Mouse (Mus musculus): ENCODE measurements around the gene Gm10065.
"Not testable (repeated sequence)": the region's sequence is repeated elsewhere in the genome, so short reads cannot be mapped to it uniquely, and the experiment has no call there.

The Gm10065 gene

DNA sequence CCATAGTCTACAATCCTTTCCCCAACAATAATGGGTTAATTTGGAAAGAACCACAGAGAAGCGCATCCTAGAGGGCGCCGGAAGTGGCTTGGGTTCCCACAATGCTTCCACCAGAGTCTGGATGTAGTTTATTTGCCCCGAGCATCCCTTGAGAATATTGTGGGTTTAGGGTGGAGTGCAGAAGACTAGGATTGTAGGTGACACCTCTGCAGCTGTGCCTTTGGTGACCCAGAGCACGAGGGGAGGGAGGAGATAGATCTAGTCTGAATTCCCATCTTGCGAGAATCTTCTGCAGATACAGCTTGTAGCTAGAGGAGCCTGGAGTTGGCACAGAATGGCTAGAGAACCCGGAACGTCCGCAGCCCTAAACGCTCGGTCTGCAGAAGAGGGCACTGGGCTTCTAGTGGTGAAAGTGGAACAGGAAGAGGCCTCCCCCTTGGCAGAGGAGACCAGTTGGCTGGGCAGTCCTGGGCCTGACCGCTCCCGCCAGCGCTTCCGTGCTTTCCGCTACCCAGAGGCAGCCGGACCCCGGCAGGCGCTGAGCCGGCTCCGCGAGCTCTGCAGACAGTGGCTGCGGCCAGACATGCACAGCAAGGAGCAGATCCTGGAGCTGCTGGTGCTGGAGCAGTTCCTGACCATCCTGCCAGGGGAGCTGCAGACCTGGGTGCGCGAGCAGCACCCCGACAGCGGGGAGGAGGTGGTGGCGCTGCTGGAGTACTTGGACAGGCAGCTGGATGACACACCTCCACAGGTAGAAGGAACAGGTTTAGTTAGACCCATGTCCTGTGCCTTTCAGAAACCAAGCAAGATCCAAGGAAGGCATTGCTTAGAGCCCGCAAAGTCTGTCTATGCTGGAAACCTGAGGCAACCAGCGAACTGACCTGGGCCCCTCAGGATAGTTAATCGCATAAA, at the start of gene Gm10065, which contains the start of gene Zkscan4:
Gene Gm10065, minus strand, starts transcription at position 683 of the 912 bp plus-strand sequence.
Gene Zkscan4, plus strand, starts transcription at position 149 of the 912 bp plus-strand sequence.
- in situ Hi-C loops (cut with MboI; ENCODE audit: low sequenced_read_pairs) = not testable (repeated sequence)

DNA sequence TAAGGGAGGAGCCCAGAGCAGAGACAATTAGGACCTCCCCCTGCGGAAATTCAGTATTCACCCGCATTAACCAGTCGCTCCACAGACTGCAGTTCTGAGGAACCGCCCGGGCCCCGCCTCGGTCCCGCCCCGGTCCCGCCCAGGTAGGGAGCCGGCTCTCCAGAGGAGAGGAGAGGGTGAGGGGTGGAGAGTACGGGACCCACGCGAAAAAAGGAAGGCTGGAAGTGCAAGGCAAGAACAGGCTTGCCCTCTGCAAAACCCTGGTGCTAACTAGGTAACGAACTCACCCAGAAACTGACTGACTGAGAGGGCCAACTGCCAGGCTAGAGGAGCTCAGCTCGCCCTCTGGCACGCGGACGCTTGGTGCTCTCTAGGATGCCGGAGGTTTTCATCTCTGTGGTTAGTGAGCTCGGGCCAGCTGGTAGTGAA, 27.0 kb upstream of the Gm10065 start:
- in situ Hi-C loops (cut with MboI; ENCODE audit: low sequenced_read_pairs) = no loop called here

DNA sequence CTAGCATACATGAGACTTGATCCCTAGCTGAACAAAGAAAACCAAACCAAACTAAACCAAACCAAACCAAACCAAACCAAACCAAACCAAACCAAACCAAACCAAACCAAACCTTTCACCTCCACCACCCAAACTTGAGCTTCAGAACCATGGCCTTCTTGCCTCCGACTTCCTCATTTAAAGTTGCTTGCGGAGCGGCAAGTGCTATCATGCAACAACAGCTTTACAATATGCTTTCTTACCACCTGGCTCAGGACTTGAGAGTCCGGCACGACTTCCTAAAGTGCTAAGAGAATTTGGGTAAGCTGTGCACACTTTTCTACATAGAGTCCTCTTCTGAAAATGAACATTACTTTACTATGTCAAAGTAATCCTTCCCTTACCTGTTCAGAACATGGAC, 23.1 kb upstream of the Gm10065 start:
- in situ Hi-C loops (cut with MboI; ENCODE audit: low sequenced_read_pairs) = no loop called here

DNA sequence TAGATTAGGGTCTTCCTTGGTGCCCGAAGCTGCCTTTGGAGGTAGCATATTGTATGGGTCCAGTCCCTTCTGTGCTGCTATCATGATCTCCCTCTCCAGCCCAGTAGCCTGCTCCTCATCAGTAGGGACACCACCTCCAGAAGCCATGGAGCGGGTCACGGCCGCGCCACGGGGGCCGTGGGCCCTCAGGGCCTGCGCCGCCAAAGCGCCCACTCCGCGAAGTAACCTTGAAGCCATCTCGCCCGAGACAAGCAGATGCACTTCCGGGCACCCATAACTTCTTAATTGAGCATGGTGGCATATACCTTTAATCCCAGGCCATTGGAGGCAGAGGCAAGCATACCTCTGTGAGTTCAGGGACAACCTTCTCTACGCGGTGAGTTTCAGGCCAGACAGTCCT, 21.9 kb upstream of the Gm10065 start, which contains the start of gene Gm11273:
Gene Gm11273, minus strand, starts transcription at position 237 of the 400 bp plus-strand sequence.
- in situ Hi-C loops (cut with MboI; ENCODE audit: low sequenced_read_pairs) = not testable (repeated sequence)

DNA sequence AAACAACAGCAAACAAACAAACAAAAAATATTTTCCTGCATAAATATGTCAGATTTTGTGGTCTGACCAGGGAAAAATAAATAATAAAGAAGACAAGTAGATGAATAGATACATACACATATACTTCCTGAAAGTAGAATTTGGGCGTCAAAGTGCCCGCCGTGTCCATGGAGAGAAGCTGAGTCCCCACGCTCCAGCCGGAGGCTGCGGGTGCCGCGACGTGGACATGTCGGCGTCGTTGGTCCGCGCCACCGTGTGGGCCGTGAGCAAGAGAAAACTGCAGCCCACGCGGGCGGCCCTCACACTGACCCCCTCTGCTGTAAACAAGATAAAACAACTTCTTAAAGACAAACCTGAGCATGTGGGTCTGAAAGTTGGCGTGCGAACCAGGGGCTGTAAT, 15.8 kb upstream of the Gm10065 start, which contains the start of gene AK157302:
Gene AK157302, plus strand, starts transcription at position 144 of the 400 bp plus-strand sequence.
- in situ Hi-C loops (cut with MboI; ENCODE audit: low sequenced_read_pairs) = no loop called here

DNA sequence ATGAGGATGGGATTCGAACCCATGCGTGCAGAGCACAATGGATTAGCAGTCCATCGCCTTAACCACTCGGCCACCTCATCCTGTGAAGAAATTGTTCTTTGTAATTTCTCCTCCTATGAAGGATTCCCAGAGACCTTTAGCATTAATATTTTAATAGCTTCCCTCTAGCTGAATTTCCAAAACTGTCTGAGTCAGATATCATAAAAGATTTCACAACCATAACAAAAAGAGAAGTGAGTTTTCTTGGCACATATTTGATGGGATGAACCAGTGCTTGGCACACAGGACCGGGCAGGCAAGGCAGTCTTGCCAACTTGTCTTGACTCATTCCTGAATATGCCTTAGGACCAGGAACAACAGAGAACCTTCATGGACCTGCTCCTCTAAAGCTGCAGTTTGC, 13.6 kb upstream of the Gm10065 start:
- in situ Hi-C loops (cut with MboI; ENCODE audit: low sequenced_read_pairs) = no loop called here

DNA sequence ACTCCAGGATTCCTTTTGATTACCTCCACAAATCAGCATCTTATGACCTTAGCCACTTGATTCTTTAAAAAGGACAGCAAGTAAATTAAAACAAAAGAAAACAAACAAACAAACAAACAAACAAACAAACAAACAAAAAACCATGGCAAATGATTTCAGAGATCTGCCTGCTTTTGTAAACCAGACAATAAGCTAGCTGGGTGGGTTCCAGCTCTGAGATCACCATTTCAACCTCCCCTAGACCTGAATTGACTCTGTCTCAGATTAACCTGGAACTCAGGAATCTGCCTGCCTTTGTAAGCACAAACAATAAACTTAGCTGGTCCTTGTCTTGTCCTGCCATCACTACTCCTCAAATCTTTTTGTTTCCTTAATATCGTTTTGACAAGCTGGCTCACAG, 7.6 kb upstream of the Gm10065 start:
- in situ Hi-C loops (cut with MboI; ENCODE audit: low sequenced_read_pairs) = no loop called here

DNA sequence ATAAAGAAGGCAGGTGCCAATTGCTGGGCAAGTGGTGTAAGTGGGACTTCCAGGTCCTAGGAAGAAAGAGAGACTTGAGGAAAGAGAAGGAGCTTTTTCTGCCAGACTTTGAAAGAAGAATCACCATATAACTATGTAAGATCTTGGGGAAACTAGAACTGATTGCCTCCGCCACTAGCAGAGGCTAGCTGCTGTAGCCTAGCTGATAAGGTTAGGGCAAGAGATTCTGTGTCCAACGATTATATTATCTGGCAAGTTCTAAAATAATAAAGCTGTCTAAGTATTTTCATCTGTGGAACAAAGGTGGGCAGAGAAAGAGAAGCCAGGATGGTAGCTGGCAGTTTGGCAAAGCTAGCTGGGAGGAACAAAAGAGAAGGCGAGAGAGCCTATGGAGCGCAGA, 6.8 kb downstream of the Gm10065 start:
- in situ Hi-C loops (cut with MboI; ENCODE audit: low sequenced_read_pairs) = no loop called here

DNA sequence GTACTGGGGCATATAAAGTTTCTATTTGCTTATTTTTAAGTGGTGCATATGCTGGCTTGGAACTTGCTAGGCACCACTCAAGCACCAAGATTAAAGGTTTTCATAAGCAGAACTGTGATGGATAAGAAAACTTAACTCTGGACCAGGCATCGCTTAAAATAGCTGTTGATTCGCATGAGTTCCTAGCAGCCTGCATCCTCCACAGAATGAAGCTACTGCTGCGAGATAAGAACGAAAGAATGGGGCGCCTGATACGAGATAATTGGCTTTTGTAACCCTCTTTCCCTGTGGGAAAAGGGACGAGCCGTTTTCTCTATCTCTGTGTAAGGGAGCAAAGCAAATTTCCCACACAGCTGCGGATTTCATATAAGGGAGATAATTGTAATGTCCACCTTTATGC, 10.1 kb downstream of the Gm10065 start:
- in situ Hi-C loops (cut with MboI; ENCODE audit: low sequenced_read_pairs) = no loop called here

DNA sequence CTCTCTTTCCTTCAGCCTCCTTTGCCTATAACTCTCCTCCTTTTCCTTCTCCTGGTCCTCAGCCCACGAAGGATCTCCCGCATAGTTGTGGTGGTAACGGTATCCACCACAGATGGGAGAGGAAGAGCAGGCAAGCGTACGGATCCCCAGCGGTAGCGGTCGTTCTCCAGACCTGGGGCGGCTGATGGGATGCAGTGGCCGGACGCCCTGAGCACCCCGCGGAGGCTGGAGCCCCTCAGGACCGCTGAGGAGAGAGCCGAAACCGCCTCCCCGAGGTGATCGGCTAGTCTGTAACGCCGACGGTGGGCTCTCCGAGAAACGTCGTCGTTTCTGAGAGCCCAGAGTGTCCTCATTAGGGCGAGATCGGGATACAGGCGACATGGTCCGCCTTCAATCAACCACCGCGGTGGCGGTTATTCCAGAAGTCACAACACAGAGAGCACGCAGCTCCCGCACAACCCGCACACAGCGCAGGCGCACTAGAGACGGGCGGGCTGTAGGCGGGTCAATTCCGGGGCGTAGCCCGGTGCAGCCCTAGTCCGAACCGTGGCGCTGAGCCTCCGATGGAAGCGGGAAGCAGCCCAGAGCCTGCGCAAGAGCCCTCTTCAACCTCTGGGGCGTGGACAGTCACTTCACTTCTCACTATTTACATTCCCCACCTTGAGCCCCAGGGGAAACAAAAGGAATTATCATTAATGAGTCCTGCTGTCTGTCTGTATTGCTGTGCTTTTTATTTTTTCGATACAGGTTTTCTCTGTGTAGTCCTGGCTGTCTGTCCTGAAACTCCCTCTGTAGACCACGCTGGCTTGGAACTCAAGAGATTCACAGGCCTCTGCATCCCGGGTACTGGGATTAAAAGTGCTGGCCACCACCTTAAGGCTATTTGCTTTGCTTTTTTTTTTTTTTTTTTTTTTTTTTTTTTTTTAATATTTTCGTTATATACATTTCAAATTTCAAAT, 10.9 kb downstream of the Gm10065 start, which contains the start of gene Nkapl:
Gene Nkapl, minus strand, starts transcription at position 449 of the 959 bp plus-strand sequence.
- in situ Hi-C loops (cut with MboI; ENCODE audit: low sequenced_read_pairs) = no loop called here

DNA sequence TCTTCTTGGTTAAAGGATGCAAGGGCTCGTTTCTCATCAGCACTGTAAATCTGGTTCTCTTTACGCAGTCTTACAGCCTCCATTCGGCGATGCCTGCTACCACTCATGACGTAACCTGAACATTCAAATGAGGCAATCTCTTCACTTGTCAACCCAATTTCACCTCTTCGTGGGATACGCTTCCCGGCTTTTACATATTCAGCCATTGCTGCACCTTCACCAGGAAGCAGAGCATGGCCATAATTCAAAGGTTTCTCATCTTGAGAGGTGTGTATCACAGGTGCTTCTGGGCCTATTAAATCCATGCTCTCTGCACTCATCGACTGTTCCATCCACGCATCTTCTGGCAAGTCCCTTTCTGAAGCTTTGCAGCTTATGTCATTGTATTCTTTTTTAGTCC, 11.9 kb downstream of the Gm10065 start:
- in situ Hi-C loops (cut with MboI; ENCODE audit: low sequenced_read_pairs) = no loop called here

DNA sequence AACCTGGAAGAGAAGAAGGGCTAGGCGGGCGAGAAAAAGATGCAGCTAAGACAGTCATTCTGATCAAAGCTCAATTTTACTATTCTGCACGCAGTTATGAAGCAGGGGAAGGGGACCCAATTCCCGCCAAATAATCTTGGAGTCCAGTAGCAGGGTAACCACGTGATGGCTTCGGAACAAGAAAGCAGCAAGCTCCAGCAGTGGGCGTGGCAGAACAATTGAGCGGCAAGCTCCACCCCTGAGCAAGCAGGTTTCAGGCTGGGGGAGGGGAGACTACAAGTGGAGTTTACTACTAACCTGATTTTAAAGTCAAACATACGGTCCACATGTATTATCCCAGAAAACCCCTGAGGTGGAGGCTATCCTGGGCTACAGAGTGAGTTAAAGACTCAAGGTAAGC, 16.7 kb downstream of the Gm10065 start:
- in situ Hi-C loops (cut with MboI; ENCODE audit: low sequenced_read_pairs) = not testable (repeated sequence)

DNA sequence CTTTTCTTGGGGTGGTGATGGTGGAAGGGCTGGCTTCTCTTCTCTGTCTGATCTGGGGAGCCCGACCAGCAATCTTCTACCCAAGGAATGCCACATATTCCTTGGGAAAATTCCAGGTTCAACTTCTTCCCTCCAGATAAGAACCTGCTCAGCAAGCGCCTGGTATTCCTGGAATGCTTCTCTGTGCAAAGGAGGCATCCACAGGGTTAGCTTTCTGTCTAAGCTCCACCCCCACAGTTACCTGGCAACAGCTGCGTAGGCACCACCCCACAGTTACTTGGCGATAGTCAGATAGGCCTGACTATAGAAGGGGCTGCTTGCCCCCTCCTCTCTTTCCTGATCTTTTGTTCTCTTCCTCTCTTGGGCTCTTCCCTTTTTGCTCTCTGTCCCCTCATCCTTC, 22.9 kb downstream of the Gm10065 start:
- in situ Hi-C loops (cut with MboI; ENCODE audit: low sequenced_read_pairs) = no loop called here

DNA sequence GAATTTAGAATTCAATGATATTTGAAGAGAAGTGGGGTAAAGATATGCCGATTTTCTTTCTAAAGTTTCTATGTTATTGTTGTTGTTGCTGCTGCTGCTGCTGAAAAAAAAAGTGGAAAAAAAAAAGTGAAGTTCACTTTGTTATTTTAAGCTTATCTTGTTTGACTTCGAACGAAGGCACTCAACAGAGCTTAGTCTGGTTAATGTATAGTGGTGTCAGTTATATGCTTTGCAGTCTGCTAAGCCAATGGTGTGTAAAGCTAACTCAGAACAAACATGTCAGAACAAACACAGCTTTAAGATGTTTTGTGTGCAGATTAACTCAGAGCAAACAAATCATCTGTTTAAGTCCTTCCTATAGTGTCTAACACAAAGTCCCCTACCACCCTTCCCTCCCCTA, 25.1 kb downstream of the Gm10065 start:
- in situ Hi-C loops (cut with MboI; ENCODE audit: low sequenced_read_pairs) = no loop called here

DNA sequence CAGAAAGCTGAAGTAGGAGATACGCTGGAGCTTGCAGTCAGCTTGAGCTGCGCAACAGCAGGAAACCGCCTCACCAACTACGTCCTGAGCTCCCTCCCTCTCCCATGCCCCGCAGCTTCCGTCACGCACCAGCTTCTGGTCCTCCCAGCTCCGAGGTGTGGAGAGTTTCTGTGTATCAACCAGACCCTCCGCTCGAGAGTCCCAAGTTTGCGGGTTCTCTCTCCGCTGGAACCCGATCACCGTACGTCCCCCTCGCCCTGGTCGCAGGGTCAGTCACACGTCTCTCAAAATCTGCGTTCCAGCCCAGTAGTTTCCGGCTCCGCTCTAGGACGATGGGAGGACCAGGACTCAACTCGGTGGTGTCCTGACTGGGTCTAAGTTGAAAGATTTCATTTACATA, 25.8 kb downstream of the Gm10065 start, which contains the start of gene Zscan26:
Gene Zscan26, minus strand, starts transcription at position 282 of the 400 bp plus-strand sequence.
- in situ Hi-C loops (cut with MboI; ENCODE audit: low sequenced_read_pairs) = no loop called here

DNA sequence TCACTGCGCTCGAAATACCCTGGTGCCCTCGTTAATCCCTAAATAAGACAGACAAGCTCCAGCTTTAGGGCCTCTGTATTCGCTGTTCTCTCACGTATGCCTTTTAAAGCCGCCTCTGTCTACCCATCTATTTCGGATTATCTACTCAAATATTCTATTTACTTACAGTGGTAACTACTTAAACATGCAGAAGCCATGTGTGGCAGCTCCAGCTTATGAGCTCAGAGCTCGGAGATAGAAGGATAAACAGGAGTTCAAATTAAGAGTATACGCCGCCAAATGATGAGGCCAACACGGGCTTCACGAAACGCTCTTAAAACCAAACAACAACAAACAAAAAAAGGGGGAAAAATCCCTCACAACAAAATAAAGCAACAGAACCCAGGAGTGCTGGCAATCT, 26.2 kb downstream of the Gm10065 start:
- in situ Hi-C loops (cut with MboI; ENCODE audit: low sequenced_read_pairs) = no loop called here

DNA sequence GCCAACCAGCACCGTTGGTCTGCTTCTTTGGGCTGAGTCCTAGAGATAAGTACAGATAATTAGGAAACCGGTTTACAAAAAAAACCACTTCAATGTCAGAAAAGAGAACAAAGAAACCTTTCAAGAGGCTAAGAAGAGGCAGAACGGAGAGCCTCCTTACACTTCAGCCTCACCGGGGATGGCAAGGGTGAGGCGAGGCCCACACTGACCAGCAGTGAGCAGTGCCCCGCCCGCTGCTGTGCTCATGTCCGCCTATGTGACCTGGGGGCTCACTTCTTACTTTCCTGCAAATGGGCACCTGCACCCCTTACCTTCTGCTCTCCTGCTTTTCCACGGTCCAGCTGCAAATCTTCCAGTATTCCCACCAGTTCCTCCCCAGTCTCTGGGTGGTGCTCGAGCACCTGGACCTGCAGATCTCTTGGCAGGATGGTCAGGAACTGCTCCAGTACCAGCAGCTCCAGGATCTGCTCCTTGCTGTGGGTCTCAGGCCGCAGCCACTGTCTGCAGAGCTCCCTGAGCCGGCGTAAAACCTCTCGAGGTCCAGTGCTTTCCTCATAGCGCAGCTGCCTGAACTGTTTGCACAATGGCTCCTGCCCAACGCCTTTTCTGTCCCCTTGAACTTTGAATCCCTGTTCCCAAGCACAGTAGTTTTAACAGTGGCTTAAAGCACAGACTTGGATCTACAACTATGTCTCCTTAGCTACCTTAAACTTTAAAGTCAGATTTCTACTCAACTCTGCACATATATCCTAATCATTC, 31.2 kb downstream of the Gm10065 start:
- in situ Hi-C loops (cut with MboI; ENCODE audit: low sequenced_read_pairs) = no loop called here

DNA sequence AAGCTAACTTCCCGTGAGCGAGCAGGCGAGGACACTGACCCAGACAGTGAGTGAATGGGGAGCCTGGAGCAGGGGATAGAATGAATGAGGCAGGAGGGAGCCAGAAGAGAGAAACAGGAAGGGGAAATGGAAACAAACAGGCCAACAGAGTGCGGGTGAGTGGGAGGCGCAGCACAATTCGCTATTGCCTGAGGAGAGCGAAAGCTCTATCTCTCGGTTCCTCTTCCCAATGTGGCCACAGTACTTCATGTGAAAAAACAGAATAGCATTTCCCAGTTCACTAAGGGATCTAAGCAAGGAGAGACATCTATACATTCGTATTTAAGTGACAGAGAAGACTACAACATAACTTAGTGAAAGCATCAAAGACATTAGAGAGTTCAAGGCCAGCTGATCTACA, 32.4 kb downstream of the Gm10065 start:
- in situ Hi-C loops (cut with MboI; ENCODE audit: low sequenced_read_pairs) = no loop called here

DNA sequence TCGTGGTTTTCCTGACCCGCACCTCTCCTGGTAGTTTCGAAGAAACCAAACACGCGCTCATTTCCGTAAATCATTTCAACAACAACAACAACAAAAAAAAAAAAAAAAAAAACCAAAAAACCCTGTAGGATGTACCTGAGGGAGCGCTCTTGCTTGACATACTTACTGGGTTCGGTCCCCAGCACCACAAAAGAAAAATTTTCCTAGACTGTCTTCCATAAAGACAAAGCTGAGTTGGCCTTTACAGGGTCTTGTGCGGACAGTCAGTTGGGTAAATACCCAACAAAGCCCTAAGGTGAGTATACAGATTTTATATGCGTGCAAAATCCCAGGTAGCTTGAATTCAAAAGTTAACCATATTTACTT, 38.1 kb downstream of the Gm10065 start:
- in situ Hi-C loops (cut with MboI; ENCODE audit: low sequenced_read_pairs) = no loop called here

DNA sequence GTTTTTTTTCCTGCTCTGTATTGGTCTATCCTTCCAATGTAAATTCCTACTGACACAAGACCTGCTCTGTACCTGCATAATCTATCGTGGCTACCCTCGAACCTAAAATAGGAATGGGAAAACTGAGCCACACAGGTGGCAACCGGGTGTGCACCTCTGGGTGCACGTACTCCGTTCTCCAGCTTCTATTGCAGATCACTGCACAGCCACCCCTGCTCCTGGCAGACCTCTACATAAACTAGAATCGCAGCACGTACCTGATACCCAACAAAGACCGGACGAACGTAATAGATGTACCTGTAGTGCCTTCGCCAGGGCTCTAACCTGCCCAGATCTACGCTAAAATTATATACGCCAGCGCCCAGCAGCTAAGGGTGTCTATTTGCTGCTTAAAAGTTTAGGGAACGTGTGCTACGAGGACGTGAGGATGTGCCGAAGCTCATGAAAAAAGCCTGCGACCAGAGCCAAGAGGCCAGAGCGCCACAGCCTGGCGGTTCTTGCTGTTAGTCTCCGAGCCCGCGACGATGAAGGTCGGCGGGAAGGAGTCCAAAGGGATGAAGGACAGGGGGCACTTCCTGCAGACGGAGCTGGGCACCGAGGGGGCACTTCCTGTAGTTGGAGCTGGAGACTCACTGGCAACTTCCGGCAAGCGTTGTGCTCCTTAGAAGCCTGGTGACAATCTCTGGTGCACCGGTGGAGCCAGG, 38.6 kb downstream of the Gm10065 start, which contains the start of gene Pgbd1:
Gene Pgbd1, minus strand, starts transcription at position 556 of the 704 bp plus-strand sequence.
- in situ Hi-C loops (cut with MboI; ENCODE audit: low sequenced_read_pairs) = no loop called here

Data from CH12F3 (cell line).